Mouse (Mus musculus) brain, embryonic 14.5 days (tissue): ENCODE results near the gene Rassf1.

Source experiments
- CTCF ChIP-seq: fragments of 200-500 bp; IDR thresholded peaks from 2 replicates; pipeline ENCODE4 v1.5.1; 2012; ENCODE audit warnings: inconsistent platforms, mild to moderate bottlenecking, moderate library complexity, borderline replicate concordance; ENCODE audit not compliant: insufficient read depth, insufficient read length; ENCODE audit errors: extremely low read depth
- POLR2A ChIP-seq: fragments of 200-500 bp; IDR thresholded peaks from 2 replicates; pipeline ENCODE4 v1.6.1; 2012; ENCODE audit warnings: mild to moderate bottlenecking, inconsistent platforms, borderline replicate concordance; ENCODE audit not compliant: poor library complexity, insufficient read depth, insufficient read length, severe bottlenecking; ENCODE audit errors: extremely low read depth

GRCm38 (mm10) chr9:107551117-107551889, at the start of gene Rassf1:
- TF ChIP-seq POLR2A = 0 out of 2 replicates have a peak, but pooled peaks have one; percentile 16
- no peak for TF ChIP-seq CTCF
